Mouse (Mus musculus): Measurements from ENCODE around the gene Pced1b.
"Not testable (repeated sequence)": the region's sequence is repeated elsewhere in the genome, so short reads cannot be mapped to it uniquely, and the experiment has no call there.

GRCm38 (mm10) chr15:97209754-97210153, 37.2 kb upstream of the Pced1b start:
- not testable (repeated sequence) for TF ChIP-seq CTCF (conservative IDR thresholded peaks at IDR 0.05; ENCODE audit: low read length); NANOG (IDR thresholded peaks at IDR 0.05; ENCODE audit: borderline replicate concordance, low read length)
